Mouse (Mus musculus) heart, embryonic 12.5 days (tissue): ENCODE data around the gene Syt7. TPM values are rescaled to one million over a fixed set of nuclear protein-coding genes. Genes with fewer than 3 reads are reported as not detected.

ENCODE experiments used
- ATAC-seq: fragments of 200-750 bp; cut with Nextera tagmentation; 2 replicates; pipeline ENCODE4 v1.8.0; 2017; ENCODE audit warnings: moderate TSS enrichment, moderate library complexity; ENCODE audit not compliant: insufficient number of reproducible peaks, low FRiP score
- H3K27ac ChIP-seq: fragments of 300-500 bp; sonication (generic); 2 replicates; pipeline ENCODE4 v1.5.1; 2016; ENCODE audit warnings: mild to moderate bottlenecking, moderate library complexity; ENCODE audit not compliant: poor library complexity, severe bottlenecking
- H3K27me3 ChIP-seq: fragments of 300-500 bp; sonication (generic); replicated peaks from 2 replicates; pipeline ENCODE4 v1.6.1; 2016; ENCODE audit warnings: mild to moderate bottlenecking, moderate library complexity
- H3K36me3 ChIP-seq: fragments of 300-500 bp; sonication (generic); 2 replicates; pipeline ENCODE4 v1.6.1; 2016; ENCODE audit warnings: mild to moderate bottlenecking, moderate library complexity
- H3K4me1 ChIP-seq: fragments of 300-500 bp; sonication (generic); replicated peaks from 2 replicates; pipeline ENCODE4 v1.6.1; 2016; ENCODE audit warnings: mild to moderate bottlenecking
- H3K4me2 ChIP-seq: fragments of 300-500 bp; sonication (generic); 2 replicates; pipeline ENCODE4 v1.6.1; 2016; ENCODE audit warnings: mild to moderate bottlenecking, moderate library complexity
- H3K4me3 ChIP-seq: fragments of 300-500 bp; sonication (generic); 2 replicates; pipeline ENCODE4 v1.5.1; 2016; ENCODE audit warnings: mild to moderate bottlenecking
- H3K9ac ChIP-seq: fragments of 300-500 bp; sonication (generic); 2 replicates; pipeline ENCODE4 v1.6.1; 2016; ENCODE audit warnings: mild to moderate bottlenecking, moderate library complexity
- H3K9me3 ChIP-seq: fragments of 300-500 bp; sonication (generic); replicated peaks from 2 replicates; pipeline ENCODE4 v1.6.1; 2016; ENCODE audit warnings: mild to moderate bottlenecking, moderate library complexity
- WGBS: fragments of 180-500 bp; shearing (Covaris S2); methylation state at CpG from one replicate; pipeline ENCODE4 v1.1.7; 2016; 5-methylcytosine and 5-hydroxymethylcytosine counted together
- polyA plus RNA-seq: library from polyadenylated mRNA; unstranded; fragments of >200 nt; fragmentation: Nextera tagmentation; extraction: Ambion mirVana; gene quantifications from 2 replicates; pipeline ENCODE4 v1.2.1, GENCODE M21; 2016

Gene Syt7
- polyA plus RNA-seq, 1 experiment from 2014 or later: 0.59 TPM

DNA sequence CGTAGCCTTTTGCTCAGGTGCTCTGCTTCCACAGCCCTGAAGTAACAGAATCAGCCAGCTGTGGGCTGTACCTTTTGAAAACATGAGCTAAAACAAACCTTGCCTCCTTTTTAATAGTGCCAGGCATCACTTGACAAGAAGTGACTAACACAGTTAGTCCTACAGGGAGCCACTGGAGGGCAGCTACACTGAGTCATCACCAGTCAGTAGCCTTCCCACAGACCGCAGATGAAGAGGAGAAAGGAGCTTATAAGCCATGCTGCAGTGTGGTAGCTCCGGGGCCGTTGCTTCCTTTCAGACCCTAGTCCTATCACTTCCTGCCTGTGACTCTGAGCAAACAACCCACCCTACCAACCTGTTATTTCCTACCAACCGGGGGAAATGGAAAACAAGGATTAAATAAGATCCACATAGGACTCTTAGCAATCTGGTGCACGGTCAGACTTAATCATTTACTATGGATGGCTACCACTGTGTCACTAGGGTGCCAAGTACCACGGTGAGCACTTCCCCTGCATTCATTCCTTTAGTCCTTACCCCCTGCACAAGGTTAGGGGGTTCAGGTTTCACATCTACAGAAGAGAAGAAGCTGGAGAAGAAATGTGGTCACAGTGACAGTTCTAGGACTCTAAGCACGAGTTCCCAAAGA is 108.7 kb downstream of the Syt7 start:
- no peaks in the 10 kb centered on the region for H3K9me3 ChIP-seq
- H3K36me3 ChIP-seq: peaks cover 34% of the 10 kb centered on the region
- no peak overlapping the region for H3K4me2 ChIP-seq
- H3K9ac ChIP-seq: no peak overlapping the region
- peaks cover 14% of the 10 kb centered on the region; the same call in 1 of the 2 replicates for H3K27me3 ChIP-seq
- ATAC-seq: no peak
- H3K4me1 ChIP-seq: peaks cover 8% of the 10 kb centered on the region; the same call in 1 of the 2 replicates
- WGBS: 51% methylated on average over 8 of the region's 8 CpGs
- no peak overlapping the region for H3K4me3 ChIP-seq
- no peak overlapping the region for H3K27ac ChIP-seq

DNA sequence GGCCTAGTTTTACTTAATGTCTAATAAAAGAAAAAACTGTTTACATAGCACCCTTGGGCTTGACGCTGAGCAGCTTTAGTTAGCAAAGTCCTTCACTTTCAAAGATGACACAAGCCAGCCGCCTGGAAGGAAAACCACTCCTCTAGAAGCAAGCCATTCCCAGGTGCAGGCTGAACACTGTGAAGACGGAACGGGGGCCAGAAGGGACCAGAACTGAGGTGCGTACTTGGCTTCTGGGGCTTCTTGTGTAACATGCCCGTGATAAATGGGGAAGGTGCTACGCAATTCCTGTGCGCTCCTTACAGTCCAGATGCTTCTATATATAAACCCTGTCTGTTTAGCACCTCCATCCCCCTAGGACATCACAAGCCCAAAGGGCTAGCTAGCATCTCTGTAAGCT is 111.7 kb downstream of the Syt7 start:
- Histone ChIP-seq H3K9ac (peak overlapping the region; percentile 8; the same call in 1 of the 2 replicates), H3K27me3 (0 out of 2 replicates have a peak, but pooled peaks cover 4% of the 10 kb centered on the region), H3K36me3 (peaks cover 53% of the 10 kb centered on the region), H3K4me2 (no peak overlapping the region), H3K9me3 (no peaks in the 10 kb centered on the region), H3K27ac (no peak overlapping the region), H3K4me3 (no peak overlapping the region), H3K4me1 (0 out of 2 replicates have a peak, but pooled peaks cover 3% of the 10 kb centered on the region)
- no peak for ATAC-seq
- WGBS: 85% methylated on average over 8 of the region's 8 CpGs

GRCm38 (mm10) chr19:10502571-10502970 is 113.7 kb downstream of the Syt7 start:
- Histone ChIP-seq H3K27ac (no peak overlapping the region), H3K9ac (no peak overlapping the region), H3K4me2 (no peak overlapping the region), H3K4me3 (no peak overlapping the region), H3K36me3 (peaks cover 67% of the 10 kb centered on the region), H3K27me3 (no peaks in the 10 kb centered on the region), H3K4me1 (0 out of 2 replicates have a peak, but pooled peaks cover under 1% of the 10 kb centered on the region), H3K9me3 (no peaks in the 10 kb centered on the region)
- ATAC-seq: peak; percentile 77; the same call in 1 of the 2 replicates
- 7% methylated on average over 4 of the region's 4 CpGs for WGBS

Other genes with a start within 250 kb of the Syt7 start
- gene Fads1, start 206.2 kb upstream of the Syt7 start, polyA plus RNA-seq: 72.1 and 75.0 TPM in 2 replicates
- gene Tmem258, start 185.1 kb upstream of the Syt7 start, polyA plus RNA-seq: 389 TPM in 2 replicates
- 59.2 and 59.3 TPM in 2 replicates for gene Fen1, start 184.9 kb upstream of the Syt7 start, polyA plus RNA-seq
- 16.2 and 16.5 TPM in 2 replicates for gene Myrf, start 148.3 kb upstream of the Syt7 start, polyA plus RNA-seq
- 1.3 and 1.5 TPM in 2 replicates for gene Dagla, start 84.2 kb upstream of the Syt7 start, polyA plus RNA-seq
- 0.14 and 0.26 TPM in 2 replicates for gene Lrrc10b, start 68.4 kb downstream of the Syt7 start, polyA plus RNA-seq
- gene Ppp1r32, start 93.8 kb downstream of the Syt7 start, polyA plus RNA-seq: 0.14 TPM in 1 of 2 replicates, not detected in the other
- gene Cpsf7, start 136.2 kb downstream of the Syt7 start, polyA plus RNA-seq: 36.9 and 41.4 TPM in 2 replicates
- gene Sdhaf2, start 137.1 kb downstream of the Syt7 start, polyA plus RNA-seq: 48.4 and 52.1 TPM in 2 replicates
- gene Tmem216, start 167.1 kb downstream of the Syt7 start, polyA plus RNA-seq: 17.8 and 20.0 TPM in 2 replicates
- 13.5 and 15.9 TPM in 2 replicates for gene Cyb561a3, start 188.1 kb downstream of the Syt7 start, polyA plus RNA-seq
- 26.2 and 26.5 TPM in 2 replicates for gene Tmem138, start 188.3 kb downstream of the Syt7 start, polyA plus RNA-seq
- gene Ddb1, start 216.2 kb downstream of the Syt7 start, polyA plus RNA-seq: 339 and 347 TPM in 2 replicates
- 11.9 and 12.4 TPM in 2 replicates for gene Tkfc, start 216.6 kb downstream of the Syt7 start, polyA plus RNA-seq
- gene Vwce, start 245.1 kb downstream of the Syt7 start, polyA plus RNA-seq: 0.34 and 0.85 TPM in 2 replicates